Mouse (Mus musculus) embryo, embryonic 9.5 days (tissue): ENCODE results near the gene Bpi.
A peak's percentile ranks its signal among the peaks of the same experiment; 100 is the strongest.

ENCODE experiments used
- DNase-seq: peaks from one replicate; pipeline ENCODE4 v3.0.0-alpha.2; 2017; ENCODE audit errors: extremely low spot score

Bpi gene

DNA sequence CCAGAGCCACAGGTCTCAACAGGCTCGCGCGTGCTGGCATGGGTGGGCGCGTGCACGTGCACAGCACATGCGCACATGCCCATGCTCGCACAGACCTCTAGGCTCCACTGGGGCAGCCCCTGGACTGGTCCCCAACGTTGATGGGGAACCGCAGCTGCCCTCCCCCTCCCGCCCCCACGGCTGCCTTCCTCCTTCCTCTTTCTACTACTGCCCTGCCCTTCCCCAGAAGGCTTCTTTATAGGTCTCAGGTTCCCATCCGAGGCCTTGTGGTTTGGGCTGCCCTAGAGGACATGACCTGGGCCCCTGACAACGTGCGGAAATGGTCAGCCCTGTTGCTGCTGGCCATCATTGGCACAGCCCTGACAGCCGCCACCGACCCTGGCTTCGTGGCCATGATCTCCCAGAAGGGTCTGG is at the start of gene Bpi:
Gene Bpi (plus strand): TSS at position 90 of the 414 bp plus-strand sequence.
- no peak for DNase-seq

DNA sequence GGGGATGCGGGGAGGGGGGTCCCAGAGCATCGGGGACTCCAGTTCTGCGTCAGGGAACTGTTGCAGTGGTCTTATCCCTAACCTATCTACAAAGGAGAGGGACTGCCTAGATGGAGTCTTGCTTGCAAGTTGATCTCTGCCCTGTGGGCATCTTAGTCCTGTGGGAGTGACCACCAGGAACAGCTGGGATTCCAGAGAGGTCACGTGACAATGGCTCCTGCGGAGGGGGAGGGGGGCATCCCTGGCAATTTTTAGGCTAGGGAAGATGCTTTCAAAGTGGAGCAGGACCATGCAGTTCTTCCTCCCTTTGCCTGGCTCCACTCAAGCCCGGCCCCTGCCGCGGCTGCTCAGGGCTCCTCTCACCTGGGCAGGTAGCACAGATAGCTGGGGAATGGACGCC is 48.1 kb upstream of the Bpi start:
- peak; percentile 41 for DNase-seq

DNA sequence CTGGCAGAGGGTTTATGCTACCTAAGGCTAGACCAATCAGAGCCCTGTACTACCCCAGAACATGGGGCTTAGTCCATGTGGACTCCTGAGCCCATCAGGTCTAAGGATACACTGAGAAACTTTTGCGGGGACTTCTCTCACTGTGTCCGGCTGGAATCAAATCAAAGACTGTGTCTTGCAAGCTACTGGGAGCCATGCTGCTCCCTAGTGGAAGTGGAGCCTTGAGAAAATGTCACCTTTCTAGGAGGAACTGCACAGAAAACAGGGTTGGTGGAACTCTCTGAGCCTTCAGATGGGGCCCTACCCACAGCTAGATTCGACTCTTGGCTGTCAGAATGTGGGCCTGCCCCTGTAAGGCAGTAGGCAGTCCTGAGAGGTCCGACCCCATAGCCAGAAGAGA is 47.4 kb upstream of the Bpi start:
- peak; percentile 20 for DNase-seq

DNA sequence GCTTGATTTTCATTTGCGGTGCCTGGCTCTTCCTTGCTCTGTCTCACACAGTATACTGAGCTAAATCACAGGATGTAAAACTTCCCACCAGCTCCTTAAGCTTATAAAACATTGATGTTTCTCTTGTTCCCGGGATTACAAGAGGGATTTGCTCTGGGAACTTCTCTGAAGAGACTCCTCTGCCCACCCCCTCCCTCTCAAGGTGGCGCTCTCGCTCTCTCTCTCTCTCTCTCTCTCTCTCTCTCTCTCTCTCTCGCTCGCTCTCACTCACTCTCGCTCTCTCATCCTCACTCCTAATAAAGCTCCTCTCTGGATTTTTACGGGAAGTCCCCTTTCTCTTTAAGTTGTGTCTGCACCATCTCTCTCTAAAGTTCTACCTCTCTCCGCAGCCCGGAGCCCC is 46.9 kb upstream of the Bpi start:
- peak; percentile 42 for DNase-seq

DNA sequence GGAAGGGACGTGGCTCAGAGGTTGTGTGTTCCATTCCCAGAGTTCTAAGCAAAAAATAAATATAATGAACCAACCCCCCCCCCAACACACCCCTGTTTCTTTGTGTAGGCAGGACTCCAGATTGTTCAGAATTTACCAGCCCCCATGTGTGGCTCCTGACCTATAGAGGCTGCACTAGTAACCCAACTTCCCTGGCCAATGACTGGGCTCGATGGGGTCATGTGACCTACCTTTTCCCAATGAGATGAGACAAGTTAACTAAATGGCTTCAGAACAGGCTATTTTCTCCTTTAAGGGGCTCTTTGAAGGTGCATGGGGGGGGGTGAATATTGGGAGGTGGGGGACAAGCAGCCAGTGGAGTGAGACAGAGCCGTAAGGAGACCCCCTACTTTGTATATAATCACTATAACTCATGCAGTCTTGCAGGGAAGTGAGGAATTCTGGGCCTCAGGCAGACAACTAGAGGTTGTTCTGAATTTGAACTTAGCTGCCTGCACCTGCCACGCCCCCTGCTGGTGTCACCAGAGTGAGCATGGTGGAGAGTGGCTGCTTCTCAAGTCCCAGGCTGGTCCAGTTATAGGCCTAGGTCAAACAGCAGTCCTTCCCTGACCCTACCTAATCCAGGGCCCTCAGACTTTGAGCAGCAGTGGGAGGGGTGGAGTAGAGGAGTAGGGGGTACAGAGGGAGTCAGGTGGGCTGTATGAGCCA is 46.0 kb upstream of the Bpi start:
- DNase-seq, result no peak

DNA sequence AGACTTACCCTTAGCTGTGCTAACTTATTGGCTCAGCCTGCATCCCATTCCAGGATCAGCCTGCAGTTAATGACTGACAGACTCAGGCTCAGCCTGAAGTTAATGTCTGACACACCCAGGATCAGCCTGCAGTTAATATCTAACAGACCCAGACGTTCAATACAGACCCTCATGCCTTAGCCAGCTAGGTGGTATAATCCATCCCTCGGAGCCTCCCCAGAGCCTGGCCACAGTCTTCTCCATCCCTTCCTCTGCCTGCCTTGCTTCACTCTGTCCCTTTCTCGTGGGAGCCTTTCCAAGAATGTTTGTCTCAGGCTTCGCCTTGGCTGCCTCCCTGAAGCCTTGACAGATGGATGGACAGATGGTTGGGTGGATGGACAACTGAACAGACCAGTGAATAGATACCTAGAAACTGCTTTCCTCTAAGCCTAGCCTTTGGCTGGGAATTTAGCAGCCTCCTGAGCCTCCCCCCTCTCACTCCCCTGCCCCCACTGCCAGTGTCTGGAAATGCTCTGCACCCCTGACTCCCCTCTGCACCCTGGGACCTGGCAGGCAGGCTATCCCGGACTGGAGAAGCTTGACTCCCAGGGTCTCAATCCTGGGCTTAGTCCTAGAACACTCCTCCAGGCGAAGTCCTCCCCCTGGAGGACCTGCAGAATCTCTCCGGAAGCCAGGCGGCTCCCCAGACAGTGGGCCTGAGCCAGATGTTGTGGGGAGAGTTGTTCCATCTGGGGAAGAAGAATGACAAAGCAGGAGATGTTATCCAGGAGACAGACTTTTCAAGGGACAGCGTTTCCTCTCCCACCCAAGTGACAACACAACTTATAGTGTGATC is 42.4 kb upstream of the Bpi start:
- no peak for DNase-seq

DNA sequence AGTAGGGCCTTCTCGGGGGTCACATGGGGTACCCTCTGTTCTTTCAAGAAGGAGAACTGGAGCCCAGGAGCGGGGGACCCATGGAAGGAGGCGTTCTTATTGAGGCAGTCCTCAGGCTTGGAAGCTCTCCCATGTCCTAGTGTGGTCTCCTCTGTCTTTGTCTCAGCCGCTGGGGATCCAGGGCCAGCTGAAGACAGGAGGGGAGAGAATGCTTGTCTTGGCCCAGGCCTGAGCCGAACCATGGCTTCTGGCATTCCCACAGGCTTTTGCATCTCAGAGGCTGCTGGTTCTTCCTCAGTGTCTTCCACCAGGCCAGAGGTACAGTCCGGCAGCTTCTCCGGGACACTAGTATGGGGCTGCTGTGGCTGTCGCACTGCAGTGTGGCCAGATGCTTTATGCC is 41.4 kb upstream of the Bpi start:
- no peak for DNase-seq

DNA sequence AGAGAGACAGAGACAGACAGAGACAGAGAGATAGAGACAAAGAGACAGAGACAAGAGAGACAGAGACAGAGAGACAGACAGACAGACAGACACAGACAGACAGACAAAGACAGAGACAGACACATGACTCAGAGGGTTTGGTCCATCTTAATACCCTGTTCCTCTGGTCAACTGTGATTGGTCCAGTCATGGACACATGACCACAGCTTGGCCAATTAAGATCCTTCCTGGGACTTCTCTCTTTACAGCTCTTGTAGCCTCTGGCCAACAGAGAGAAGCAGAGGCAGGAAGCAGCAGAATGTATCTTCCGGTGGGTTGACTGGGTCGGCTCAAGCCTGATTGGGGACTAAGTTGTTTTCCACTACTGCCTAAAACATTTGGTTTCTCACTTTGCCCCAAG is 38.3 kb upstream of the Bpi start:
- no peak for DNase-seq

DNA sequence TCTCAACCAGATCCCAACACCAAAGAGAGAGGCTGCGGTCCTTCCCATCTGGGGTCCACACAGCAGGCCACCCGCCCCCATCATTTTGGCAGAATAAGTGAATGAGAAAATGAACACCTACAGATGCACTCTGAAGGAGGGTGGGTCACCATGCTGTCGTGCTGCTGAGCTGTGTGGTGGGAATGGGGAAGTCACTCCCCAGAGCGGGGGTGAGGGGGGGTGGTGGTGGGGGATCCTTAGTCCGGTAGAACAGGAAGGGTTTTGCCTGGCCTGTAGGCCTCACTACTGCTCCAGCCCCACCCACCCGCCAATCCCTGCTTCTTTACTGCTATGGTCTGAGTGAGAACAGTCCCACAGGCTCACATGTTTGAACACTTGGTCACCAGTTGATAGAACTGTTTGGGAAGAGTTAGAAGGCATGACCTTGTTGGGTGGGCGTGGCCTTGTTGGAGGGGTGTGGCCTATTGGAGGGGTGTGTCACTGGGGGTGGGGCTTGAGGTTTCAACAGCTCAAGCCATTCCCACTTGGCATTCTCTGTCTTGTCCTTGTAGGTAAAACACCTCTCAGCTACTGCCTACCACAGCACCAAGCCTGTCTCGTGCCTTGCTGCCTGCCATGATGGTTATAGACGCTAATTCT is 36.3 kb upstream of the Bpi start:
- DNase-seq, result no peak

DNA sequence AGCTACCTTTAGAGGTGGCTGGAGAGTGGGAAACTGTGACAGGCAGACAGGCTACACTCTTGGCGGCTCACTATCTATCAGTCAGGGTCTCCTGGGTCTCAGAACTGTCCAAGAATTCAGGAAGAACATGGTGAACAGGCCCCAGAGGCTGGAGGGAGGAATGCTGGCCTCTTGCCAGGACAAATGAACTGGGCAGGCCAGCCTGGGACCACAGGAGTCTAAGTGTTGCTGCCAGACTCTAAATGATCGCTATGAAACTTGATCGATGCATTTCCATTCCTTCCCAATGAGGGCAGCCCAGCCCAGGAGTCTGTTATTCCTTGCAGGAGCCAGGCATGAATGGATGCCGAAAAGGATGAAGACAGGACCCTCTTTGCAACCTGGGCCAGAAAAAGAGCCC is 35.2 kb upstream of the Bpi start:
- DNase-seq, result no peak

DNA sequence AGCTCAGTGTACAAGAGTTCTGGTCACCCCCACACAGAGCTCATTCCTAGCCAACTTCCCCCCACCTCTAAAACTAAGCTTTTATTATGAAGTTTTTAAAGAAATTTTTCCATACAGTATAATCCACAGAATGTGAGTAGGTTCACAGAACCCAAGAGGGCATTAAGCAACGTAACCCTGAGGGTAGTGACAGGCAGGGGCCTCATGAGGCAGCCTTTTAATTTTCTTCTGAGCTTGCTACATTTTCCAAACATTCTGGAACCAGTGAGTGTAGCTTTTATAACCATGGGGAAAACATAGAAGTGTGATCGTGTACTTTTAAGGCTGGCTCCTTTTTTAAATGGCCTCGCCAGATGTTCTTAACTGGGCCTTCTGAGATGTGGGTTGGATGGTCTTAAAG is 34.4 kb upstream of the Bpi start:
- no peak for DNase-seq

DNA sequence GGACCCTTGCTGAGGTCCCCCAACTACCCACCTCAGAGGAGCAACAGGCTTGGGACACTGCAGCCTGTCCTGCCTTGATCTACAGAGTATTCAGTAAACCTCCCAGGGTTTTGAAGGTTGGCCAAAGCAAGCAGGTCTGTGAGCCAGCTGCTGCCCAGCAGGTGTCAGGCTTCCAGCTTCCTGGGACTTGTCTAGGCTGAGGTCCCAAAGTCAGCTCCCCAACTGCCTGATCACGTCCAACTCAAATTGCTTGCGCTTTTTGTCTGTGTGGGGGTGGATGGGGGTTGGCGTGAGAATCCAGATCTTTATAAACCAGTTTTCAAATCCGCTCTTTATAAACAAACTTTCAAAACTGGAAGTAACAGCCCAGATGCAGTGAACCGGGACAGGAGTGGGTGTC is 32.6 kb upstream of the Bpi start:
- DNase-seq, result no peak

DNA sequence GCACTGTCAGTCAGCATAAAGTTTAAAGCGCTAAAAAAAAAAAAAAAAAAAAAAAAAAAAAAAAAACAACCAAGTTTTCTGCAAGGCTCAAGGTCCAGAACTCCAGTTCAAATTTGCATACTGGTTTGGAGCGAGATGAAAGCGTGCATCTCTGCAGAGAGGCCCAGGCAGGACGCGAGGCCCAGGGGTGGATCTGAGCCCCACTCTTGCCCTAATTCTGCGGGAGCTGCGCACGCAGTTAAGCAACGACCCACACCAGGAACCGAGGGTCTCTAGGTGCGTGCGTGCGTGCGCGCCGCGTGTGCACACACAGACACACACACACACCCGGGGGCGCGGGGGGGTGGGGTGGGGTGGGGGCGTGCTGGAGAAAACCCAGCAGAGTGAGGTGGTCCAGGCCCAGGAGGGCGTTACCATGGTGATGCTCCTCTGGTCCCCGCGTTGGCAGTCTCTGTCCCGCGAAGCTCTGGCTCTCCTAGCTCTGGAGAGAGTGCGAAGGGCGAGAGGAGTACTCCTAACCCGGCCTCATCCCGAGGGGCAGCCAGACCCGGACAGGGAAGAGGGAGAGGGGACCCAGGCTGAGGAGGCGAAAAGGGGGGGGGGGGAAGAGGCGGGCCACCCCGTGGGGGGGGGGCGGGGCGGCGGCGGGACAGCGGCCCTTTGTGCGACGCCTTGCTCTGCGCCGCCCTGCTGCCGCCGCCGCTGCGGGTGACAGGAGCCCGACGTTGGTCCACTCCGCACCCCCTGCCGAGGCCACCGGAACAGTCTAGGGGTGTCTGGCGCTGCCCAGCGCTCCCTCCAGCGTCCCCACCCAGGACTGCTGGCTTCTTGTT is 29.0 kb upstream of the Bpi start, which contains the start of gene D630003M21Rik:
Gene D630003M21Rik (minus strand): TSS at position 553 of the 833 bp plus-strand sequence.
- DNase-seq, result peak; percentile 69

DNA sequence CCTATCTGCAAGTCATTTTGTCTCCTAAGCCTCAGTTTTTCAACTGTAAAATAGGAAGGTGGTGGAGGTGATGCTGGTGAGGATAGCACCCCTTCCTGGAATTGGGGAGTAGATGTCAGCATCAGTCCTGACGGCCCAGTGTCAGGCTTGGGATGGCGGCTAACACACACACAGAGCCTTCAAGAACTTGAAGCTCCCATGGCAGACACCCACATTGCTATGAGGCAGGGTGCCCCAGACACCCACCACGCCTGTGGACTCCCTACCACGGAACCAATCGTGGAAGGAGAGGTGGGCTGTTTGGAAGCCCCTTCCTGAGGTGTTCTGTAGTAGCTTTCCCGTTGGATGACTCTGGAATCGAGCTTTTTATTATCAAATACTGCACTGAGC is 28.4 kb upstream of the Bpi start:
- DNase-seq, result no peak

DNA sequence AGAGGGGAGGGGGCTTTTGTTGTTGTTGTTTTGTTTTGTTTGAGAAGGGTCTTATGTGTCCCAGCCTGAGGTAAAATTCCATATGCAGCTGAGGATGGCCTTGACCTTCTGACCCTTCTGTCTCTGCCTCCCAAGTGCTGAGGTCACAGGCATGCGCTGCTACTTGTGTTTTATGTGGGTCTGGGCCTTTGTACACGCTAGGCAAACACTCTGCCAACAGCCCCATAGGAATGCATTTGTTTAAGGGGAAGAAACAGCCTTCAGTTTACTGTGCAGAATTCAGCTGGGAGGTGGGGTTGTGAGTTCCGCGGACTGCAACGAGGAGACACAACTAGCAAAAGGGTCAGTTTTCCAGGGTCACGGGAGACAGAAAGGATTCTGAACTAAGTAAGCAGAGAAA is 27.3 kb upstream of the Bpi start:
- DNase-seq, result peak; percentile 31

DNA sequence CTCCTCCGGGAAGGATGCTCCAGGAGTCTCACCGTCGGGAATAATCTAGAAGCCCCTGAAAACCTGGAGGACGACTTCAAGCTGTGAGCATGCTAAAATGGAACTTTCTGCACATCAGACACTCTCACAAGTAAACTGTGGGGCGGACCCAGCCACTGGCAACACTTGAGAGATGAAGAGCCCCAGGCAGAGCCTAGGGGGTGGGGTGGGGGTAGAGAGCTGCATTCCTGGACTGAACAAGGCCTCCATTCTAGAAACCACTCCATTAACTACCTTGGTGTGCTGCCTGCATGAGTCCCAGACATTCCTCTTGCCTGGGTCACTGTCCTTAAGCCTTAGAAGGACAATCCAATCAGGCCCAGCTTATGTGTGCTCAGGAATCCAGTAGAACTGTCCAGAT is 26.8 kb upstream of the Bpi start:
- no peak for DNase-seq

DNA sequence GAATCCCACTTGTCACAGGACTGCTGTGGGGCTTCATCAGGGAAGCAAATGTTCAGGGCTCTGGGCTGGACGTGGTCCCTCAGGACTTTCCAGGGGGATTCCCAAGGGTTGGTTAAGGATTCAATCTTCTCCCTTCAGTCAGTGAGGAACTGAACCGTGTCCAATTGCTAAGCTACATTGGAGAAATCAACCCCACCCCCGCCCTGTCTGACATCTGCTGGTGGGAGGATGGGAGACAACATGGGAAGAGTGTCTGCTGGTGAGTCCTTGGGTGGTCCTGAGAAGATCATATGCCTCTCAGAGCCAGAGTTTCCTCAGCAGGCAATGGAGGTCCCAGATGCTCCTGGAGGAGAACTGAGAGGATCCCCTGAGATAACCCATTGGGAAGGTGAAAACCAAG is 25.5 kb upstream of the Bpi start:
- DNase-seq, result no peak

DNA sequence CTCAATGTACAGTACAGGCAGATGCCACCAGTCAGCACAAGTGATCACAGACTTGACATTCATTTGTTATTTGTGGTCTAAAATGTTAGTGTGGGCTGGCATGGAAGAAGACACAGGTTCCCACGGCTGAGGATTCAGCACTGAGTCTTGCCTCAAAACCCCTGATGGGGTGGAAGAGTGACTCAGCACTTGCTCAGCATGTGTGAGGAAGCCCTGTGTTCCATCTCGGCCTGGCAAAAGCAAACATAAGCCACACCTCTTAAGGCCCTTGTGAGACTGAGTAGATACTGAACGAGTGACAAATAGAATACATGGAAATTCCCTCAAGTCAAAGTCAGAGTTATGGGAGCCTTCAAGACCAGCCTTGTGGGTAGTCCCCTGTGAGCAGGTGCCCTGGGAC is 24.8 kb upstream of the Bpi start:
- no peak for DNase-seq

DNA sequence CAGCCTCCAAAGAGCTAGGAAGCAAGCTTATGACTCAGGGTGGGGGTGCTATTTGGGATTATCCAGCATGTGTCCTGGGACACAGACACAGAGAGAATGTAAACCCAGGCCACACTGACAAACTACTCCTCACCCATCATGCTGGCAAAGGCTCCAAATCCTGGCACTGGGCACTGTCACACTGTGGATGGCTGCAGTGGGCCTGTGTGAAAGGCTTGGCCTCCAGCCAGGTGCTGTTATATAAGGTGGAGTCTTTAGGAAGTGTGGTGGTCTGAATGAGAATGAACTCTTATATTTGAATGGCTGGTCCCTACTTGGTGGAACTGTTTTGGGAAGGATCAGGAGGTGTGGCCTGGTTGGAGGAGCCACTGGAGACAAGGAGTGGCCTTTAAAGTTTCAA is 21.2 kb upstream of the Bpi start:
- no peak for DNase-seq

DNA sequence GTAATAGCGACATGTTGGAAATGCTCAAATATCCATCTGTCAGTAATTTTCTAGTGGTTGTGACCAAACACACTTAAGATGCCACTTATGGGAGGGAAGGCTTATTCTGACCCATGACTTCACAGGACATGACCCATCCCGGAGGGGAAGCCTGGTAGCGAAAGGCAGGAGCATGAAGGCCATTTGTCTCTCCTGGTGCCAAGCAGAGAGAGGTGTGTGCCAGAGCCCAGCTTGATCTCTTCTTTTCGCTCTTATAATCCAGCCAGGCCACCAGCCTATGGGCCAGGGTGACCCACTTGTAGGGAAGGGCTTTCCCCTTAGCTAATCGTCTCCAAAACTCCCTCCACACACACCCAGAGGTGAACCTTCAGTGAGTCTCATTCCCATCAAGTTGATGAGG is 19.8 kb upstream of the Bpi start:
- DNase-seq, result no peak

DNA sequence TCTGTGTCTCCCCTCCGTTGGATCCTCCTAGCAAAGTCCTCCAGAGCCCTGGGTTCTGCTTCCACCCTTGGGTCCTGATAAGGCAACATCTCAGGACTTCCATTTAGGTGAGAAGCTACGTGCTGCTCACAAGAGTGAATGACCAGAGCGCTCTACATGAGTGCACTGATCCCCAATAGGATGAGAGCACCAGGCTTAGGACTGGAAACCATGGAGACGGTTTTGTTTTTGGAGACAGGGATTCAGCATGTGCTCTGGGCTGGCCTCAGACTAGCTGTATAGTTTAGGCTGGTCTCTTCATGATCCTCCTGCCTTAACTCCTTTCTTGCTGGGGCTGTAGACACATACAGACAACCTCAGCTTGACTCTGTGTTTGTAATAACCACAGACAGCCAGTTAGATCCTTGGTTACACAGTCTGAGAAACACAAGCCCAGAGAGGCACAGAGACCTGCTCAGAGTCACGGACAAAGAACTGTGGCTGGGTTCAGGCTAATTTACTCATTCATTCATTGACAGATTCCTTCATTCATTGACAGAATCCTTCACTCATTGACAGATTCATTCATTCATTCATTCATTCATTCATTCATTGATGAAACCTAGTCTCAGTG is 16.7 kb upstream of the Bpi start:
- no peak for DNase-seq
